Comparison of ENCODE assay signal across 15 mouse cellular contexts in the genomic region with DNA sequence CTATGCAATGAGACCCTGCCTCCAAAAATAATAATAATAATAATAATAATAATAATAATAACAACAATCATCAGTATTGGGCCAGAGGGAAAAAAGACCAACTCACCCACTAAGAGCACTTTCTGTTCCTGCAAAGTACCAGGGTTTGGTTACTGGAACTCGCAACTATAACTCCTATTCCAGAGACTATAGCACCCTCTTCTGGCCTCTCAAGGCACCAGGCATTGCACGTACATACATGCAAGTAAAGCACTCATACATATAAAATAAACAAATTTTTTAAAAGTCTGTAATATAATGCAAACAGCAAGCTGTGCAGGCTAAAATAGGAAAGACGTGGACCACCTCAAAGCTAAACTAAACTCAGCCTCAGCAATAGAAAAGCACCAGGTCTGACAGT. TPM values are rescaled to one million over a fixed set of nuclear protein-coding genes. Genes with fewer than 3 reads are reported as not detected.
DNase-seq lines count a peak whose midpoint lies in the region; ATAC-seq and TF ChIP-seq lines count a peak whose summit lies in the region.
"Had no signal": no experiment of that assay in that cellular context is flagged by ENCODE, and none has a peak within 500 bp of the region (broad histone marks: within the 10 kb centered on the region; RNA-seq: fewer than 3 reads in every experiment).

No protein-coding gene starts in this region.

- intact Hi-C loops in left cerebral cortex, adult 2 months (cut with DNase I): no loop called here

- H3K4me3 ChIP-seq in left cerebral cortex, adult 2 months: no peak overlapping the region
- H3K4me3 ChIP-seq in CH12.LX (replicated peaks in 1 of 3; ENCODE audit: low read depth in 2 of 3, low read length in 2 of 3, poor library complexity in 1 of 3): no peak overlapping the region
- no peak overlapping the region for H3K4me3 ChIP-seq in midbrain, embryonic 11.5 days (ENCODE audit: low read depth, low read length)
- H3K4me3 ChIP-seq: liver, embryonic 15.5 days had no signal

- no peaks in the 10 kb centered on the region for H3K9me3 ChIP-seq in CH12.LX (replicated peaks; ENCODE audit: low read length)
- no peaks in the 10 kb centered on the region for H3K9me3 ChIP-seq in midbrain, embryonic 11.5 days (ENCODE audit: control insufficient read depth, low read length)
- H3K9me3 ChIP-seq: liver, embryonic 15.5 days had no signal

- no peak overlapping the region for H3K4me2 ChIP-seq in CH12.LX (ENCODE audit: insufficient read depth, low read depth, poor library complexity, severe bottlenecking)
- no peak overlapping the region for H3K4me2 ChIP-seq in midbrain, embryonic 11.5 days
- H3K4me2 ChIP-seq: liver, embryonic 15.5 days had no signal

- TF ChIP-seq POLR2A in CH12.LX (IDR thresholded peaks at IDR 0.05; ENCODE audit: low read depth, low read length): no peak

- no peaks in the 10 kb centered on the region for H3K27me3 ChIP-seq in CH12.LX (replicated peaks)
- no peaks in the 10 kb centered on the region; the same call in 1 of the 2 replicates for H3K27me3 ChIP-seq in splenic B cell, adult 2 months (ENCODE audit: control insufficient read depth, insufficient read depth, low read length, poor library complexity, severe bottlenecking)
- no peaks in the 10 kb centered on the region for H3K27me3 ChIP-seq in midbrain, embryonic 11.5 days (ENCODE audit: control insufficient read depth, insufficient read depth, low read length)
- H3K27me3 ChIP-seq: liver, embryonic 15.5 days had no signal

- no peaks in the 10 kb centered on the region for H3K4me1 ChIP-seq in CH12.LX (ENCODE audit: control insufficient read depth in 1 of 2, insufficient read depth in 2 of 2)
- H3K4me1 ChIP-seq in midbrain, embryonic 11.5 days (ENCODE audit: control insufficient read depth, insufficient read depth, low read length): no peaks in the 10 kb centered on the region
- H3K4me1 ChIP-seq: liver, embryonic 15.5 days had no signal

- no peak for DNase-seq in left cerebral cortex, adult 2 months (ENCODE audit: extremely low spot score in 1 of 2, low spot score in 2 of 2)
- no peak for DNase-seq in left cerebral cortex, adult 11 months (ENCODE audit: low spot score)
- no peak for DNase-seq in CH12.LX (ENCODE audit: extremely low read depth)
- peak; percentile 87 for DNase-seq in splenic B cell, adult 2 months (ENCODE audit: low read depth, low spot score)
- no peak for DNase-seq in adrenal gland, postnatal 4 days (ENCODE audit: low spot score in 2 of 2)
- no peak for DNase-seq in midbrain, embryonic 11.5 days (ENCODE audit: low spot score, missing footprints)
- DNase-seq: cerebellum, postnatal 14 days; kidney, adult 11 months had no signal

- TF ChIP-seq EP300 in CH12.LX (IDR thresholded peaks at IDR 0.05; ENCODE audit: low read length): no peak

- peaks cover 29 to 90% of the 10 kb centered on the region in 2 experiments for H3K36me3 ChIP-seq in CH12.LX (replicated peaks in 1 of 2; ENCODE audit: control insufficient read depth in 1 of 2, insufficient read depth in 1 of 2, low read length in 1 of 2)
- peaks cover 8% of the 10 kb centered on the region for H3K36me3 ChIP-seq in splenic B cell, adult 2 months (ENCODE audit: control insufficient read depth, insufficient read depth, low read length, poor library complexity, severe bottlenecking)
- H3K36me3 ChIP-seq in midbrain, embryonic 11.5 days (ENCODE audit: control insufficient read depth, insufficient read depth, low read length): peaks cover 5% of the 10 kb centered on the region; the same call in 1 of the 2 replicates

- peaks cover 3% of the 10 kb centered on the region; the same call in 1 of the 2 replicates for H3K79me2 ChIP-seq in CH12.LX (replicated peaks; ENCODE audit: control insufficient read depth, extremely low read depth, insufficient read depth, poor library complexity, severe bottlenecking)

- H3K9ac ChIP-seq in CH12.LX (ENCODE audit: insufficient read depth, low read depth): no peak overlapping the region
- no peak overlapping the region for H3K9ac ChIP-seq in midbrain, embryonic 11.5 days (ENCODE audit: low read length)
- H3K9ac ChIP-seq: liver, embryonic 15.5 days had no signal

- dilution Hi-C loops in CH12.LX (cut with MboI; ENCODE audit: extremely low pct_ligation_motif_present, extremely low pct_unique_long_range_greater_than_20kb, low sequenced_read_pairs): no loop called here

- TF ChIP-seq RAD21 in CH12.LX (IDR thresholded peaks at IDR 0.05; ENCODE audit: low read depth, low read length): peak; percentile 59

- no peak overlapping the region for H3K27ac ChIP-seq in left cerebral cortex, adult 2 months
- no peak overlapping the region for H3K27ac ChIP-seq in CH12.LX (ENCODE audit: insufficient read depth, low read depth)
- H3K27ac ChIP-seq in midbrain, embryonic 11.5 days (ENCODE audit: low read depth, low read length): no peak overlapping the region
- H3K27ac ChIP-seq: liver, embryonic 15.5 days had no signal

- ATAC-seq in common myeloid progenitor, adult 5-6 weeks (replicated peaks; ENCODE audit: low read depth, poor library complexity, severe bottlenecking): 0 out of 2 replicates have a peak, but pooled peaks have one; percentile 52
- ATAC-seq in midbrain, embryonic 11.5 days (ENCODE audit: low FRiP score): no peak
- ATAC-seq: midbrain, embryonic 16.5 days had no signal

- in situ Hi-C loops in CH12.LX (cut with MboI; ENCODE audit: low pct_ligation_motif_present, low pct_unique_long_range_greater_than_20kb, low sequenced_read_pairs): no loop called here

- 92% methylated on average over 3 of the region's 3 CpGs for whole genome bisulfite sequencing in midbrain, embryonic 11.5 days

- peak; percentile 23; the same call in 1 of the 2 replicates for TF ChIP-seq CTCF in left cerebral cortex, adult 2 months (IDR thresholded peaks at IDR 0.05)
- peak in 1 of 2 experiments; percentile 66; a peak in 2 of 4 replicates for TF ChIP-seq CTCF in CH12.LX (conservative IDR thresholded peaks at IDR 0.05 in 1 of 2, IDR thresholded peaks at IDR 0.05 in 1 of 2; ENCODE audit: low read depth in 2 of 2, low read length in 2 of 2)

TF ChIP-seq in CH12.LX, 34 proteins besides CTCF, POLR2A, EP300 and RAD21:
- TF ChIP-seq HCFC1 (IDR thresholded peaks at IDR 0.05; ENCODE audit: low read depth, low read length): no peak
- peak; percentile 51 for TF ChIP-seq SMC3 (IDR thresholded peaks at IDR 0.05; ENCODE audit: low read depth, low read length)
- no peak for TF ChIP-seq NRF1 (IDR thresholded peaks at IDR 0.05; ENCODE audit: low read depth, low read length)
- TF ChIP-seq POLR2AphosphoS2 (IDR thresholded peaks at IDR 0.05; ENCODE audit: low read depth, low read length): no peak
- no peak for TF ChIP-seq ETS1 (conservative IDR thresholded peaks at IDR 0.05; ENCODE audit: low read depth, low read length)

RNA-seq across cellular contexts. Expression of a gene that starts 12.8 kb away (rescaled TPM):
- 100 to 1,000 TPM; 130 to 147 TPM for total RNA-seq in left cerebral cortex, adult 2 months (2021)
- total RNA-seq in CH12.LX (2012; rRNA removed) (12.3 and 13.6 TPM in 2 replicates), CH12.LX (2014; rRNA removed) (29.3 and 38.3 TPM in 2 replicates)
- polyA plus RNA-seq in CH12.LX (2012; ENCODE audit: insufficient read length, low read depth): 87.3 and 96.2 TPM in 2 replicates
- total RNA-seq in common myeloid progenitor, adult 5-6 weeks (2017): 13.5 and 14.3 TPM in 2 replicates
- total RNA-seq in adrenal gland, postnatal 4 days (2021): 10 to 100 TPM; 97.7 to 98.9 TPM
- 129 and 136 TPM in 2 replicates for polyA plus RNA-seq in midbrain, embryonic 11.5 days (2014; fragmentation: Nextera tagmentation; extraction: Ambion mirVana)

RNA-seq across cellular contexts. Expression of a gene that starts 23.6 kb away (rescaled TPM):
- total RNA-seq in left cerebral cortex, adult 2 months (2021): 1 to 10 TPM; 9.5 to 10.0 TPM
- total RNA-seq in CH12.LX (2012; rRNA removed): 35.9 and 39.0 TPM in 2 replicates
- total RNA-seq in CH12.LX (2014; rRNA removed): 23.4 and 25.5 TPM in 2 replicates
- 23.3 and 26.3 TPM in 2 replicates for polyA plus RNA-seq in CH12.LX (2012; ENCODE audit: insufficient read length, low read depth)
- total RNA-seq in common myeloid progenitor, adult 5-6 weeks (2017): 35.6 and 39.3 TPM in 2 replicates
- 10 to 100 TPM; 14.1 to 15.7 TPM for total RNA-seq in adrenal gland, postnatal 4 days (2021)
- polyA plus RNA-seq in midbrain, embryonic 11.5 days (2014; fragmentation: Nextera tagmentation; extraction: Ambion mirVana): 28.8 and 29.7 TPM in 2 replicates

RNA-seq across cellular contexts. Expression of a gene that starts 30.1 kb away (rescaled TPM):
- total RNA-seq in left cerebral cortex, adult 2 months (2021): not detected
- total RNA-seq in CH12.LX (2012; rRNA removed) (not detected in 2 replicates), CH12.LX (2014; rRNA removed) (not detected in 2 replicates)
- polyA plus RNA-seq in CH12.LX (2012; ENCODE audit: insufficient read length, low read depth): not detected in 2 replicates
- not detected in 2 replicates for total RNA-seq in common myeloid progenitor, adult 5-6 weeks (2017)
- not detected for total RNA-seq in adrenal gland, postnatal 4 days (2021)
- not detected in 2 replicates for polyA plus RNA-seq in midbrain, embryonic 11.5 days (2014; fragmentation: Nextera tagmentation; extraction: Ambion mirVana)
- total RNA-seq: adrenal gland, postnatal 36 days; gastrocnemius, adult 18-20 months; heart, postnatal 25 days; layer of hippocampus, postnatal 14 days had no signal
- polyA plus RNA-seq: liver, embryonic 15.5 days; midbrain, embryonic 16.5 days had no signal
